Mouse (Mus musculus) hindbrain, embryonic 12.5 days (tissue): ENCODE measurements around the gene Abcb6. TPM values are rescaled to one million over a fixed set of nuclear protein-coding genes. Genes with fewer than 3 reads are reported as not detected.

Experiments
- ATAC-seq: fragments of 200-750 bp; cut with Nextera tagmentation; 2 replicates; pipeline ENCODE4 v1.8.0; 2017; ENCODE audit warnings: moderate TSS enrichment; ENCODE audit not compliant: low FRiP score
- H3K27ac ChIP-seq: fragments of 300-500 bp; sonication (generic); 2 replicates; pipeline ENCODE4 v1.5.1; 2016; ENCODE audit warnings: mild to moderate bottlenecking
- H3K27me3 ChIP-seq: fragments of 300-500 bp; sonication (generic); 2 replicates; pipeline ENCODE4 v1.6.1; 2016; ENCODE audit warnings: mild to moderate bottlenecking
- H3K36me3 ChIP-seq: fragments of 300-500 bp; sonication (generic); 2 replicates; pipeline ENCODE4 v1.6.1; 2016; ENCODE audit warnings: mild to moderate bottlenecking
- H3K4me1 ChIP-seq: fragments of 300-500 bp; sonication (generic); 2 replicates; pipeline ENCODE4 v1.6.1; 2016
- H3K4me2 ChIP-seq: fragments of 300-500 bp; sonication (generic); replicated peaks from 2 replicates; pipeline ENCODE4 v1.6.1; 2016; ENCODE audit warnings: mild to moderate bottlenecking
- H3K4me3 ChIP-seq: fragments of 300-500 bp; sonication (generic); 2 replicates; pipeline ENCODE4 v1.5.1; 2016; ENCODE audit warnings: mild to moderate bottlenecking
- H3K9ac ChIP-seq: fragments of 300-500 bp; sonication (generic); 2 replicates; pipeline ENCODE4 v1.6.1; 2016; ENCODE audit warnings: mild to moderate bottlenecking, moderate library complexity
- H3K9me3 ChIP-seq: fragments of 300-500 bp; sonication (generic); replicated peaks from 2 replicates; pipeline ENCODE4 v1.6.1; 2016; ENCODE audit warnings: mild to moderate bottlenecking
- WGBS: fragments of 180-500 bp; shearing (Covaris S2); methylation state at CpG from one replicate; pipeline ENCODE4 v1.1.7; 2016; 5-methylcytosine and 5-hydroxymethylcytosine counted together
- polyA plus RNA-seq: library from polyadenylated mRNA; unstranded; fragments of >200 nt; fragmentation: Nextera tagmentation; extraction: Ambion mirVana; gene quantifications from 2 replicates; pipeline ENCODE4 v1.2.1, GENCODE M21; 2016

The Abcb6 gene
- 37.9 and 41.3 TPM in 2 replicates for polyA plus RNA-seq

DNA sequence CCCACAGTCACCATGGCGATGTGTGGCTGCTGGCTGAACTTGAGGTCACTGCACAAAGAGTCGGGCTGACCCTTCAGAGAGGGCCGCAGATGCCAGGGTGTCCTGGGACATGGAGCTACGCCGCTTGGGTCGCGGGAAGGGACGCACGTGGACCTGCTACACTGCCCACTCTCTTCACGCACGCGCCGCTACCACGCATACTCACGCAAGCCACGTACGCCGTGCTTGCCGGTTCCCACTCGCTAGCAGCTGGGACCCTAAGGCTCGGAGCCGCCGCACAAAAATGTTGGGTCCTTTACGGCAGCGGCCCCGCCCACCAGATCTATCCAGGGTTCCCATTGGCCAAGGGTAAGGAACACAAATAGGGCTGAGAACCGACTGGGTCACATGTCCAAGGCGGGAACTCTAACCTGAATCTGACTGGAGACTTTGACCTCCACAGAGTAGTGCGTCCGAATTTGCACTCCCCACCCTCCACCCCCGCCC is at the start of gene Abcb6:
TSS of gene Abcb6 (minus strand) at position 288 of the 486 bp plus-strand sequence.
- H3K36me3 ChIP-seq = peaks cover 67% of the 10 kb centered on the region
- H3K4me3 ChIP-seq = peak within 1 kb of the TSS; percentile 56
- peak within 1 kb of the TSS; percentile 70 for H3K9ac ChIP-seq
- ATAC-seq = peak; percentile 89
- peak within 1 kb of the TSS; percentile 93 for H3K4me2 ChIP-seq
- no peaks in the 10 kb centered on the region for H3K27me3 ChIP-seq
- peak within 1 kb of the TSS; percentile 56 for H3K27ac ChIP-seq
- H3K4me1 ChIP-seq = peaks cover 24% of the 10 kb centered on the region
- under 1% methylated on average over 31 of the region's 31 CpGs for WGBS
- H3K9me3 ChIP-seq = no peaks in the 10 kb centered on the region

DNA sequence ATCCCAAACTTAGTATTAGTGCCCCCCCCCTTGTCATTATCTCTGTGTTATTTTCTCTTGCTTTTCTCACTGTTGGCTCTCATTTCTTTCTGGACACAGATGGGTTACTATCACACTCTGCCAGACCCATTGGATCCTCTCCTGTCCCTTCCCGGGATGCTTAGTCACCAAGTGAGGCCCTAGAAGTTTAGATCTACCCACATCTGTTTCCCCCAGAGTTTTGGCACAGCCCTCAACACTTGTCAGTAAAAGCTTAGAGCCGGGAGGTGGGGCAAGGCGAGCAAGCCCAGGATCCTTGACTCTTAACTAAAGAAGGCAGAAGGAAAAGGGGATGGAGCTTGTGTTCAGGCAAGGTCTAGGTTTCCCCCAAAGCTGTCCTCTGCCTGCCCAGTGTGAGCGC is 49.0 kb upstream of the Abcb6 start:
- Histone ChIP-seq H3K36me3 (no peaks in the 10 kb centered on the region), H3K4me2 (no peak overlapping the region), H3K27ac (no peak overlapping the region), H3K4me3 (no peak overlapping the region), H3K4me1 (no peaks in the 10 kb centered on the region), H3K27me3 (peaks cover 8% of the 10 kb centered on the region), H3K9me3 (no peaks in the 10 kb centered on the region), H3K9ac (no peak overlapping the region)
- ATAC-seq = no peak
- 79% methylated on average over 4 of the region's 4 CpGs for WGBS

DNA sequence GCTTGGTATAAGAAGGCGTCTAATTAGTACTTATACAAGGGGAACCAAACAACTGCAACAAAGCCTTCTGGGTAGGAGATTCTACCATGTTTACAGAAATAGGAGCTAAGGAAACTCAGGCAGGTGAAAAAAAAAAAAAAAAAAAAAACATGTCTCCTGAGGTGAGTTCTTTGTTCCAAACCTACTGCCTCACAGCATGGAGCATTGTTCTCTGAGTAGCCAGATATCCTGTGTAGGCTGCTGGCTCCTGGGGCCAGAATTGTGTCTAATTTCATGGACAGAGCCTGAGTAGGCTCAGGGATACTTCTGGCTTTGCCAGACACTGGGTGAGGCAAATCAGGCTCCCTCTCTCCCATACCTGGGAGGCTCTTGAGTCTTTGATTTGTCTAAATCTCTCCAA is 47.5 kb upstream of the Abcb6 start:
- 77% methylated on average over 1 of the region's 1 CpGs for WGBS
- no peak overlapping the region for H3K4me3 ChIP-seq
- ATAC-seq = no peak

DNA sequence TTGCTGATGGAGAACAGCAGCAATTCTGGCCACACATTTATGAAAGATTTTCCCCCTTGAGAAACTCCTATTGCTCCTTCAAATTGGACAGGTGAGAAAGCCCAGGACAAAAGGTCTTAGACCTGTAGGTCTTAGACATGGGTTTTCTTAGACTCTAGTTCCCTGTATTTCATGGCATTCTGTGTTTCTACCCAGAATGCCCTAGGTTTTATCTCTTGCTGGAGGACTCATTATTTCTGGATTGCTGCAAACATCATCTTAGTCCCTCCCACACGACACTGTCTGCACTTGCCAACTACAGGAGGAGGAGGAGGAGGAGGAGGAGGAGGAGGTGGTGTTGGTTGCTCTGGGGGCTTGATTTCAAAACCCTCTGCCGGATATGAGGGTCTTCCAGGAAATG is 45.9 kb upstream of the Abcb6 start:
- H3K36me3 ChIP-seq = no peaks in the 10 kb centered on the region
- no peak overlapping the region for H3K9ac ChIP-seq
- no peaks in the 10 kb centered on the region for H3K4me1 ChIP-seq
- no peak overlapping the region for H3K4me2 ChIP-seq
- H3K27me3 ChIP-seq = peaks cover 15% of the 10 kb centered on the region
- H3K4me3 ChIP-seq = no peak overlapping the region
- no peaks in the 10 kb centered on the region for H3K9me3 ChIP-seq
- no peak overlapping the region for H3K27ac ChIP-seq
- ATAC-seq = no peak
- 55% methylated on average over 2 of the region's 2 CpGs for WGBS

More for the DNA sequence above, 47.5 kb upstream of the Abcb6 start:
- Histone ChIP-seq H3K4me1 (no peaks in the 10 kb centered on the region), H3K9ac (no peak overlapping the region), H3K36me3 (no peaks in the 10 kb centered on the region), H3K4me2 (no peak overlapping the region), H3K9me3 (no peaks in the 10 kb centered on the region), H3K27ac (no peak overlapping the region), H3K27me3 (peaks cover 8% of the 10 kb centered on the region)

DNA sequence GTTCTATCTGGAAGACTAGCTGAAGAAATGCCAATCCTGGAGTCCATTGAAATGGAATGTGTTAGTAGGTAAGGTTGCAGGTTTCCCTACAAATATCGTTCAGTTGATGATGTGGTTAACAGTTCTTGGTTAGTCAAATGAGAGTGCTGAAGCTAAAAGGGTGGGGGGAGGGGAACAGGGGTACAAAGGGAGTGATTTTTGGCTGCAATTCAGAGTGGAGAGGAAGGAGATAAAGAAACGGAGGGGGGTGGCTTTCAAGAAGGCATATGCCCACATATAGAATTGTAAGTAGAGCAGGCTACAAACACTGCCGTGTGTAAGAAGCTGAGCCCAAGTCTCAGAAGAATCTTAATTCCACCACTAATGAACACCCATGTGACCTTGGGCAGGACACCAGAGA is 45.3 kb upstream of the Abcb6 start:
- Histone ChIP-seq H3K9ac (no peak overlapping the region), H3K4me2 (no peak overlapping the region), H3K36me3 (no peaks in the 10 kb centered on the region), H3K4me1 (no peaks in the 10 kb centered on the region), H3K9me3 (no peaks in the 10 kb centered on the region), H3K27ac (no peak overlapping the region), H3K27me3 (peaks cover 22% of the 10 kb centered on the region), H3K4me3 (no peak overlapping the region)
- no peak for ATAC-seq
- 75% methylated on average over 3 of the region's 3 CpGs for WGBS

DNA sequence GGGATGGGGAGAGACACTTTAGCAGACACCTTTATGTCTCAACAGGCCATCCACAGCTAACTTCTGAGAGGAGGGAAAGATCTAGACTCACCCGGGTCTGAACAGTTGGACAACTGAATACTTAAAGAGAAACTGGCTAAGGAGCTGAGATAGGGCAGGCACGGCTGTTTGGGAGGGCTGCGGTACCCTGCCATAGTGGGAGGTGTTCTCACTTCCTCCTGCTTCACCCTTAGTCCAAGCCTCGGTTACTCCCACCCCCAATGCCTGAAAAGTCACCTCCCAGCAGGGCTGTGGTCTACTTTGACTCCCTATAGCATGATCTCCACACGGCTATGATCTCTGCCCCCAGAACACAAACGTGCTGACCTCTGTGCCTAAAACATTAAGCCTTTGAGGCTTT is 43.3 kb upstream of the Abcb6 start:
- no peaks in the 10 kb centered on the region for H3K36me3 ChIP-seq
- H3K27me3 ChIP-seq = peaks cover 41% of the 10 kb centered on the region
- H3K9ac ChIP-seq = no peak overlapping the region
- H3K4me2 ChIP-seq = no peak overlapping the region
- ATAC-seq = no peak
- H3K9me3 ChIP-seq = no peaks in the 10 kb centered on the region
- H3K4me1 ChIP-seq = peaks cover 12% of the 10 kb centered on the region
- no peak overlapping the region for H3K4me3 ChIP-seq
- no peak overlapping the region for H3K27ac ChIP-seq
- WGBS = 66% methylated on average over 6 of the region's 6 CpGs

DNA sequence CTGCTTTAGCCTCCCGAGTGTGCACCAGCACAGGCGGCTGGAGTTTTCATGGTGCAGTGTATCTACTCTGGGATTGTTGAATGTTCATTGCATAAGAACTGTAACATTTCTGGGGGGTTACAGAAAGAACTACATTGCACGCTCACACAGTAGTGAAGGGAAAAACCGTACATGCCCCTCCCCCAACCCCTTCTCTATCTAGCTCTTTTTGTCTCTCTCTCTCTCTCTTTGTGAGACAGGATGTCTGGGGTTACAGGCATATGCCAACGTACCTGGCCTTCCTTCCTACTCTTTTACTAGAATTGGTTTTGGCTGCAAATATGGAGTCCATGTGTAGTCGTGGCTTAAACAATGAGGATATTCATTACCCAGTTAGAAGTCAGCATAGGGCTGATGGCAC is 42.7 kb upstream of the Abcb6 start:
- H3K9ac ChIP-seq = no peak overlapping the region
- H3K4me2 ChIP-seq = no peak overlapping the region
- no peaks in the 10 kb centered on the region for H3K9me3 ChIP-seq
- whole genome bisulfite sequencing = 83% methylated on average over 6 of the region's 6 CpGs
- no peaks in the 10 kb centered on the region for H3K36me3 ChIP-seq
- peaks cover 17% of the 10 kb centered on the region for H3K4me1 ChIP-seq
- no peak overlapping the region for H3K4me3 ChIP-seq
- H3K27me3 ChIP-seq = peaks cover 47% of the 10 kb centered on the region
- H3K27ac ChIP-seq = no peak overlapping the region
- ATAC-seq = no peak

DNA sequence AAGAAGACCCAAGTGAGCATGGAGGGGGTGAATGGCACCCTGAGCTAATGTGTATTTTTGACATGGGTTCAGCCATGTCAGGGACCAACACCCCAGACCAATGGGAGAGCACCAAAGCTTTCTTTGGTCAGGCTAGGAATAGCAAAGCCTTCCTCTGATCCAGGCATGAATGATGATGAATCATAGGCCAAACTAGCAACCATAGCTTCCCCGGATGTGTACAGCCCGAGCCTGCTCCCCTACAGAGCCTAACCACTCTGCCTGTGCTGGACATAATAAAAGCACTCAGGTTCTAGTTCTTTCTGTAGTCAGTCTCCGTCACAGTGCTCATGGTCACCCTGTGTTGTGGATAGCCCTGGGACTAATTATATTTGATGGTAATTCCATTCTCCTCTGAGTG is 41.3 kb upstream of the Abcb6 start:
- H3K4me2 ChIP-seq = no peak overlapping the region
- H3K27me3 ChIP-seq = peaks cover 61% of the 10 kb centered on the region
- H3K4me1 ChIP-seq = peaks cover 17% of the 10 kb centered on the region
- no peak overlapping the region for H3K27ac ChIP-seq
- H3K9me3 ChIP-seq = no peaks in the 10 kb centered on the region
- 78% methylated on average over 3 of the region's 3 CpGs for WGBS
- no peak overlapping the region for H3K9ac ChIP-seq
- ATAC-seq = no peak
- H3K4me3 ChIP-seq = no peak overlapping the region
- no peaks in the 10 kb centered on the region for H3K36me3 ChIP-seq

DNA sequence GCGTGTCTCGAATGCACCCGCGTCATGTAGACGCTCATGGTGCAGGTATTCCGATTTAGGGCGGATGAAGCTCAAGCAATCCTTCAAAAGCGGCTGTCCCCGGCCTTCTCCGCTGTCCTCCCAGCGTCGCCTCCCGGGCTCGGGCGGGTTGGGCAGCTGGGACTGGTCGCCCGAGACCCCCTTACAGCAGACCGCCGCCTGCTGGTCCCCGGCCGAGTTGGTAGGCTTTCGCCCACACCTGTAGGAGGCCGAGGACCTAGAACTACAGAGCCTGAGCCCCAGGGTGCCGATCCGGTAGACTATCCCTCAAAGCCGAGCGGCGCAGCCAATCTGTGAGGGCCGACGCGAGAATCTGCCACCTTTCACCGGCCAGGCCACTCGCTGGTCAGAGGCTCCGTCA is 39.3 kb upstream of the Abcb6 start, which contains the start of gene Tuba4a:
TSS of gene Tuba4a (minus strand) at position 335 of the 400 bp plus-strand sequence.
- H3K36me3 ChIP-seq = peaks cover 10% of the 10 kb centered on the region; the same call in 1 of the 2 replicates
- ATAC-seq = peak; percentile 44; the same call in 1 of the 2 replicates
- peak within 1 kb of the TSS; percentile 49 for H3K4me3 ChIP-seq
- peaks cover 17% of the 10 kb centered on the region for H3K4me1 ChIP-seq
- under 1% methylated on average over 33 of the region's 34 CpGs for WGBS
- peaks cover 72% of the 10 kb centered on the region for H3K27me3 ChIP-seq
- H3K27ac ChIP-seq = no peak within 1 kb of the TSS
- peak within 1 kb of the TSS; percentile 58 for H3K9ac ChIP-seq
- peak within 1 kb of the TSS; percentile 91 for H3K4me2 ChIP-seq
- H3K9me3 ChIP-seq = no peaks in the 10 kb centered on the region

DNA sequence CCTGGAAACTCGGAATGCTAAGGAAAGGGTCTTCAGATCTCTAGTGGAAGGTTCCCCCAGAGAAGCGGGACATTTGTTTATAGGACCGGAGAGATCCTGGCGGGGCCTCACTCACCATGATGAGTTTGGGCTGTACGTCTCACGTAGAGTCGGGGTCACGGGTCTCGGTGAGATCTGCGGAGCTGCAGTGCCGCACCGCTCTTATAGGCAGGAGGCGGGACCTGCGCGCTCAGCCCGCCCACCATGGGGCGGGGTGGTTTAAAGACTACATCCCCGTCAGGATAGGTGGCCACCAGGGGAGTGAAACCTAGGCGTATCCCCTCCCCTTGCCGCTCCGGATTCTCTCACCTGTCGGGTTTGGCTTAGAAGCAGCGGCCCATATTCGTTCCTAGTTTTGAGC is 38.9 kb upstream of the Abcb6 start:
- Histone ChIP-seq H3K36me3 (peaks cover 14% of the 10 kb centered on the region), H3K4me1 (peaks cover 17% of the 10 kb centered on the region), H3K27me3 (peaks cover 72% of the 10 kb centered on the region), H3K9me3 (no peaks in the 10 kb centered on the region), H3K27ac (no peak overlapping the region), H3K4me3 (peak overlapping the region; percentile 49), H3K9ac (peak overlapping the region; percentile 58), H3K4me2 (peak overlapping the region; percentile 91)
- ATAC-seq = peak; percentile 86
- WGBS = 0% methylated on average over 24 of the region's 24 CpGs

DNA sequence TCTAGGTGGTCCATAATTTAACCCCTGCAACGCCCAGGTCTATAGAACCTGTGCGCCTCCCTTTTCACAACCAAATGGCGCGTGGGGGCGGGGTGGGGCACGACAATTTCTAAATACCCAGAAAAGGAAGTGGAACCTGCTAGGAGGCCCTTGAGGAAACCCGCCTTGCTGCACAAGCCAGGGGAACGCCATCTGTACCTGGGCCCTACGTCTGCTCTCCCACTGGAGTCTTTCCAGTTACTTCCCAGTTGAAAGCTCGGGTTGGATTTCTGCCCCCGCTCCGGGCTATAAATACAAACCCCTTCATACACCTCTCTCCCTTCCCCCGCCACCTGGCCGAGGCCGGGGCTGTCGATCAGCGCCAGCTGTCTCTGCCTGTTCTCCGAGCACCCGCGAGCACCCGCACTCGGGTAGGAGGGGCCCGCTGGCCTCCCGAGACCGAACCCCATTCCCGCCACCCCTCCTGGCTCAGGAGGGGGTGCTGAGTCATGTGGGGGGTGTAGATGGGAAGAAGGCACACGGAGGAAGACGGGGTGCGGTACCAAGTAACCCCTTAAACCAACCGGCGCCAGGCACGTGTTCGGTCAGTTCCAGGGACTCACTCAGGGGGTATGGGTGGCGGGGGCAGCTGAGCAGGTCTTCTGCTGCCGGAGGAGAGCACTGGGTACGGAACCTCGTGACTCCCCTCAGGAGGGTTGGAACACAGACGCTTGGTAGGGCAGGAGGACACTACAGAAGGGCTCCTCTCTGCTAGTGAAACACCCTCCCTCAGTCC is 38.2 kb upstream of the Abcb6 start:
- peak overlapping the region; percentile 91 for H3K4me2 ChIP-seq
- no peak overlapping the region for H3K27ac ChIP-seq
- peak overlapping the region; percentile 32; the same call in 1 of the 2 replicates for H3K9ac ChIP-seq
- H3K4me3 ChIP-seq = peak overlapping the region; percentile 49
- no peaks in the 10 kb centered on the region for H3K9me3 ChIP-seq
- H3K27me3 ChIP-seq = peaks cover 72% of the 10 kb centered on the region
- peak; percentile 58 for ATAC-seq
- WGBS = 2% methylated on average over 38 of the region's 38 CpGs
- H3K36me3 ChIP-seq = peaks cover 21% of the 10 kb centered on the region
- peaks cover 17% of the 10 kb centered on the region for H3K4me1 ChIP-seq

DNA sequence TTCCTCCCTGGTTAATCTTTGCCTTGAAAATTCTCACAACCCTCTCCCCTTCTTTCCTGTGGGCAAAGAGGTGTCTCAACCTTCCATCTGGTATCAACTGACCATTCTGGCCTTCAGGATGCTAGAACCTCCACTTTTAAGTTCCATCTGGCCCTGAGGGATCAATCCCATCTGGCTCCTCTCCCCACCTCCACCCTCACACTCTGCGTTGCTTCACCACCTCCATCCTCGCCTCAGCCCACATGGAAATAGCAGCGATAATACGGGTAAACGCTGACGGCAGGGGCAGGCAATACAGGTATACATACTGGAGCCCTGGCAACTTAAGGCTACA is 37.7 kb upstream of the Abcb6 start:
- H3K27ac ChIP-seq = no peak overlapping the region
- no peak for ATAC-seq
- H3K4me2 ChIP-seq = peak overlapping the region; percentile 91
- no peak overlapping the region for H3K9ac ChIP-seq
- no peaks in the 10 kb centered on the region for H3K9me3 ChIP-seq
- H3K36me3 ChIP-seq = peaks cover 27% of the 10 kb centered on the region
- H3K27me3 ChIP-seq = peaks cover 72% of the 10 kb centered on the region
- WGBS = 6% methylated on average over 6 of the region's 6 CpGs
- peaks cover 17% of the 10 kb centered on the region for H3K4me1 ChIP-seq
- H3K4me3 ChIP-seq = peak overlapping the region; percentile 49; the same call in 1 of the 2 replicates
